In genomic region chr1:74967962-74968580, GRCm38 (mm10) we compare ENCODE assay signal across 29 mouse cellular contexts. TPM values are rescaled to one million over a fixed set of nuclear protein-coding genes. Genes with fewer than 3 reads are reported as not detected.
DNase-seq lines count a peak whose midpoint lies in the region; ATAC-seq and TF ChIP-seq lines count a peak whose summit lies in the region.
"Had no signal": no experiment of that assay in that cellular context is flagged by ENCODE, and none has a peak within 500 bp of the region (broad histone marks: within the 10 kb centered on the region; RNA-seq: fewer than 3 reads in every experiment).

No protein-coding gene starts in this region.

- peak; percentile 40; the same call in 1 of the 2 replicates for ATAC-seq in kidney, postnatal 0 days (replicated peaks; ENCODE audit: low FRiP score, low read depth)
- ATAC-seq: forebrain, postnatal 0 days; liver, embryonic 12.5 days; midbrain, embryonic 13.5 days had no signal

- WGBS in kidney, postnatal 0 days = 34% methylated on average over 8 of the region's 8 CpGs
- 74% methylated on average over 8 of the region's 8 CpGs for WGBS in limb, embryonic 10.5 days

- no peaks in the 10 kb centered on the region for H3K27me3 ChIP-seq in kidney, postnatal 0 days (ENCODE audit: insufficient read depth, low read length)
- H3K27me3 ChIP-seq in limb, embryonic 10.5 days (ENCODE audit: low read depth, poor library complexity, severe bottlenecking) = peaks cover 9% of the 10 kb centered on the region; the same call in 1 of the 2 replicates
- H3K27me3 ChIP-seq: hindbrain, embryonic 15.5 days; liver, embryonic 12.5 days; midbrain, embryonic 13.5 days had no signal

- no peak overlapping the region for H3K4me3 ChIP-seq in kidney, postnatal 0 days (replicated peaks; ENCODE audit: low read depth, low read length)
- no peak overlapping the region for H3K4me3 ChIP-seq in limb, embryonic 10.5 days
- H3K4me3 ChIP-seq: forebrain, embryonic 10.5 days; heart, embryonic 15.5 days; hindbrain, embryonic 15.5 days; liver, embryonic 12.5 days; megakaryocyte, embryonic 14.5 days; midbrain, embryonic 13.5 days had no signal

- H3K4me2 ChIP-seq in kidney, postnatal 0 days (ENCODE audit: low read length) = no peak overlapping the region
- H3K4me2 ChIP-seq: heart, embryonic 15.5 days; hindbrain, embryonic 15.5 days; liver, embryonic 12.5 days; midbrain, embryonic 13.5 days had no signal

- no peak for TF ChIP-seq CTCF in kidney, postnatal 0 days (IDR thresholded peaks at IDR 0.05; ENCODE audit: low read depth)

- peak; percentile 14 for DNase-seq in adrenal gland, postnatal 25 days
- no peak for DNase-seq in adrenal gland, adult 8-10 months
- peak; percentile 59 for DNase-seq in urinary bladder, postnatal 14 days (ENCODE audit: low spot score)
- DNase-seq in urinary bladder, postnatal 25 days (ENCODE audit: low spot score) = no peak
- DNase-seq in kidney, postnatal 0 days (ENCODE audit: low spot score) = no peak
- DNase-seq in gastrocnemius, postnatal 25 days = no peak
- DNase-seq in retina, postnatal 1 day = no peak
- no peak for DNase-seq in limb, embryonic 10.5 days (ENCODE audit: low spot score)
- DNase-seq: cerebellum, adult 18-20 months; cerebellum, postnatal 14 days; forebrain, postnatal 0 days; gastrocnemius, postnatal 36 days; heart, postnatal 4 days; layer of hippocampus, adult 9-11 months; left cerebral cortex, postnatal 4 days; lung, adult 2 months; right cerebral cortex, postnatal 14 days; spleen, adult 18-20 months; thymus, postnatal 14 days had no signal

- no peaks in the 10 kb centered on the region for H3K36me3 ChIP-seq in kidney, postnatal 0 days (ENCODE audit: insufficient read depth, low read length)
- no peaks in the 10 kb centered on the region for H3K36me3 ChIP-seq in limb, embryonic 10.5 days
- H3K36me3 ChIP-seq: forebrain, embryonic 10.5 days; heart, embryonic 15.5 days; hindbrain, embryonic 15.5 days; liver, embryonic 12.5 days; midbrain, embryonic 13.5 days had no signal

- H3K9ac ChIP-seq in kidney, postnatal 0 days (ENCODE audit: low read depth, low read length) = no peak overlapping the region
- H3K9ac ChIP-seq: forebrain, postnatal 0 days; heart, embryonic 15.5 days; hindbrain, embryonic 15.5 days; liver, embryonic 12.5 days; midbrain, embryonic 13.5 days had no signal

- H3K9me3 ChIP-seq in kidney, postnatal 0 days (replicated peaks; ENCODE audit: low read length) = no peaks in the 10 kb centered on the region
- no peaks in the 10 kb centered on the region for H3K9me3 ChIP-seq in limb, embryonic 10.5 days (replicated peaks)
- H3K9me3 ChIP-seq: forebrain, embryonic 10.5 days; heart, embryonic 15.5 days; hindbrain, embryonic 15.5 days; liver, embryonic 12.5 days; megakaryocyte, embryonic 14.5 days; midbrain, embryonic 13.5 days had no signal

- H3K27ac ChIP-seq in kidney, postnatal 0 days = peak overlapping the region; percentile 64
- H3K27ac ChIP-seq in limb, embryonic 10.5 days = no peak overlapping the region
- H3K27ac ChIP-seq: forebrain, embryonic 10.5 days; heart, embryonic 15.5 days; hindbrain, embryonic 15.5 days; liver, embryonic 12.5 days; midbrain, embryonic 13.5 days had no signal

- peaks cover 6% of the 10 kb centered on the region for H3K4me1 ChIP-seq in kidney, postnatal 0 days (replicated peaks; ENCODE audit: insufficient read depth, low read length)
- peaks cover 21% of the 10 kb centered on the region for H3K4me1 ChIP-seq in limb, embryonic 10.5 days

RNA-seq across cellular contexts. Expression of gene Ihh, which starts 16.6 kb away (rescaled TPM):
- total RNA-seq in adrenal gland, postnatal 25 days (2021) = 0.24 TPM in 1 of 2 replicates, not detected in the other
- total RNA-seq in adrenal gland, adult 8-10 months (2022) = under 1 TPM in 3 of 4 experiments, not detected in 1; 0.16 to 0.20 (median 0.18) TPM
- polyA plus RNA-seq in kidney, postnatal 0 days (2015; fragmentation: Nextera tagmentation; extraction: Ambion mirVana) = 6.3 and 6.9 TPM in 2 replicates
- under 1 TPM in 1 of 2 experiments, not detected in 1; 0.15 TPM for total RNA-seq in gastrocnemius, postnatal 25 days (2021)
- polyA plus RNA-seq in limb, embryonic 10.5 days (2016; fragmentation: Nextera tagmentation; extraction: Ambion mirVana) = 0.08 and 0.11 TPM in 2 replicates
- total RNA-seq: monocyte, adult 5-6 weeks had no signal
- polyA plus RNA-seq: embryonic facial prominence, embryonic 11.5 days; forebrain, embryonic 10.5 days; neural tube, embryonic 11.5 days had no signal

RNA-seq across cellular contexts. Expression of gene Cfap65, which starts 32.7 kb away (rescaled TPM):
- 0.06 TPM in 1 of 2 replicates, not detected in the other for total RNA-seq in adrenal gland, postnatal 25 days (2021)
- under 1 TPM in 1 of 4 experiments, not detected in 3; 0.03 TPM for total RNA-seq in adrenal gland, adult 8-10 months (2022)
- 0.08 TPM in 2 replicates for polyA plus RNA-seq in kidney, postnatal 0 days (2015; fragmentation: Nextera tagmentation; extraction: Ambion mirVana)
- not detected for total RNA-seq in gastrocnemius, postnatal 25 days (2021)
- not detected in 2 replicates for polyA plus RNA-seq in limb, embryonic 10.5 days (2016; fragmentation: Nextera tagmentation; extraction: Ambion mirVana)
- total RNA-seq: ES-E14; gastrocnemius, postnatal 36 days; heart, postnatal 4 days; monocyte, adult 5-6 weeks had no signal
- polyA plus RNA-seq: embryonic facial prominence, embryonic 11.5 days; heart, embryonic 15.5 days; liver, embryonic 12.5 days had no signal

Comparison
In these comparisons a context has a peak if more than half of its experiments do, and no peak if none do; other contexts are left out.
1. DNase-seq: peak in adrenal gland, postnatal 25 days (single experiment) and urinary bladder, postnatal 14 days (single experiment); none in adrenal gland, adult 8-10 months (single experiment), urinary bladder, postnatal 25 days (single experiment), kidney, postnatal 0 days (single experiment), gastrocnemius, postnatal 25 days (single experiment), retina, postnatal 1 day (single experiment) and limb, embryonic 10.5 days (single experiment).